In genomic region chr16:32484431-32484871, GRCm38 (mm10) we compare ENCODE assay signal across 19 mouse cellular contexts. TPM values are rescaled to one million over a fixed set of nuclear protein-coding genes. Genes with fewer than 3 reads are reported as not detected.
DNase-seq lines count a peak whose midpoint lies in the region; ATAC-seq and TF ChIP-seq lines count a peak whose summit lies in the region.
"Had no signal": no experiment of that assay in that cellular context is flagged by ENCODE, and none has a peak within 500 bp of the region (broad histone marks: within the 10 kb centered on the region; RNA-seq: fewer than 3 reads in every experiment).

No protein-coding gene starts in this region.

- 0 out of 2 replicates have a peak, but pooled peaks have one; percentile 9 for TF ChIP-seq CTCF in intestine, postnatal 0 days (IDR thresholded peaks at IDR 0.05; ENCODE audit: low read depth)
- TF ChIP-seq CTCF in layer of hippocampus, adult 2 months (conservative IDR thresholded peaks at IDR 0.05) = no peak

- 17% methylated on average over 7 of the region's 7 CpGs for WGBS in intestine, postnatal 0 days

- H3K36me3 ChIP-seq in intestine, postnatal 0 days (ENCODE audit: control insufficient read depth, insufficient read depth) = no peaks in the 10 kb centered on the region; the same call in 1 of the 2 replicates
- H3K36me3 ChIP-seq: heart, embryonic 15.5 days; hindbrain, embryonic 12.5 days; neural tube, embryonic 12.5 days had no signal

- DNase-seq in ES-CJ7 (ENCODE audit: low read depth, low spot score) = peak; percentile 78
- peak; percentile 42 for DNase-seq in embryo, embryonic 11 days
- peak; percentile 45 for DNase-seq in kidney, postnatal 10 days
- DNase-seq in ovary, adult 18-20 months (ENCODE audit: low spot score) = no peak
- no peak for DNase-seq in layer of hippocampus, adult 2 months (ENCODE audit: low spot score in 2 of 2)
- no peak for DNase-seq in Muller cell, postnatal 12 days (ENCODE audit: inconsistent ontology term)
- DNase-seq in frontal cortex, postnatal 10 days (ENCODE audit: low spot score in 2 of 2) = no peak
- DNase-seq: cerebellum, adult 11-12 months; gastrocnemius, postnatal 25 days; lung, adult 18-20 months; spleen, adult 18-20 months had no signal

- H3K4me3 ChIP-seq in intestine, postnatal 0 days (ENCODE audit: low read depth, low read length) = no peak overlapping the region
- no peak overlapping the region for H3K4me3 ChIP-seq in layer of hippocampus, adult 2 months
- H3K4me3 ChIP-seq: heart, embryonic 15.5 days; hindbrain, embryonic 12.5 days; neural tube, embryonic 12.5 days had no signal

- peak overlapping the region; percentile 58 for H3K4me2 ChIP-seq in intestine, postnatal 0 days (replicated peaks; ENCODE audit: low read depth)
- H3K4me2 ChIP-seq: heart, embryonic 15.5 days; hindbrain, embryonic 12.5 days; neural tube, embryonic 12.5 days had no signal

- H3K27ac ChIP-seq in intestine, postnatal 0 days (ENCODE audit: low read depth, low read length) = peak overlapping the region; percentile 88
- no peak overlapping the region for H3K27ac ChIP-seq in layer of hippocampus, adult 2 months
- H3K27ac ChIP-seq: heart, embryonic 15.5 days; hindbrain, embryonic 12.5 days; neural tube, embryonic 12.5 days had no signal

- no peak overlapping the region for H3K9ac ChIP-seq in intestine, postnatal 0 days (ENCODE audit: low read depth, low read length)
- H3K9ac ChIP-seq: heart, embryonic 15.5 days; hindbrain, embryonic 12.5 days; neural tube, embryonic 12.5 days had no signal

- peak; percentile 58 for ATAC-seq in intestine, postnatal 0 days

- H3K9me3 ChIP-seq in intestine, postnatal 0 days (ENCODE audit: control insufficient read depth) = no peaks in the 10 kb centered on the region
- H3K9me3 ChIP-seq: heart, embryonic 15.5 days; hindbrain, embryonic 12.5 days; neural tube, embryonic 12.5 days had no signal

- no peaks in the 10 kb centered on the region for H3K27me3 ChIP-seq in intestine, postnatal 0 days (replicated peaks; ENCODE audit: control insufficient read depth, insufficient read depth, low read length)
- H3K27me3 ChIP-seq: hindbrain, embryonic 12.5 days; neural tube, embryonic 12.5 days had no signal

- H3K4me1 ChIP-seq in intestine, postnatal 0 days (replicated peaks; ENCODE audit: control insufficient read depth, insufficient read depth, low read length) = no peaks in the 10 kb centered on the region; the same call in 1 of the 2 replicates
- H3K4me1 ChIP-seq: hindbrain, embryonic 12.5 days had no signal

RNA-seq across cellular contexts. Expression of gene Slc51a, which starts 3.2 kb away (rescaled TPM):
- 292 and 346 TPM in 2 replicates for polyA plus RNA-seq in intestine, postnatal 0 days (2015; fragmentation: Nextera tagmentation; extraction: Ambion mirVana)
- not detected for total RNA-seq in layer of hippocampus, adult 2 months (2021)
- total RNA-seq: gastrocnemius, postnatal 25 days; left cerebral cortex, adult 8-10 months; midbrain, postnatal 0 days had no signal

RNA-seq across cellular contexts. Expression of gene Zdhhc19, which starts 11.6 kb away (rescaled TPM):
- polyA plus RNA-seq in intestine, postnatal 0 days (2015; fragmentation: Nextera tagmentation; extraction: Ambion mirVana) = 3.8 and 4.7 TPM in 2 replicates
- not detected for total RNA-seq in layer of hippocampus, adult 2 months (2021)
- total RNA-seq: gastrocnemius, postnatal 25 days; left cerebral cortex, adult 8-10 months; midbrain, postnatal 0 days had no signal
- polyA plus RNA-seq: forebrain, embryonic 11.5 days; heart, embryonic 15.5 days; hindbrain, embryonic 12.5 days; limb, embryonic 14.5 days; neural tube, embryonic 12.5 days had no signal

RNA-seq across cellular contexts. Expression of gene Pcyt1a, which starts 53.7 kb away (rescaled TPM):
- polyA plus RNA-seq in intestine, postnatal 0 days (2015; fragmentation: Nextera tagmentation; extraction: Ambion mirVana) = 114 and 120 TPM in 2 replicates
- 10 to 100 TPM; 32.6 to 33.7 TPM for total RNA-seq in layer of hippocampus, adult 2 months (2021)

Comparison
In these comparisons a context has a peak if more than half of its experiments do, and no peak if none do; other contexts are left out.
1. DNase-seq: peak in ES-CJ7 (single experiment), embryo, embryonic 11 days (single experiment) and kidney, postnatal 10 days (single experiment); none in ovary, adult 18-20 months (single experiment), layer of hippocampus, adult 2 months (0 of 2), Muller cell, postnatal 12 days (single experiment) and frontal cortex, postnatal 10 days (0 of 2).